Mouse (Mus musculus) fat pad, adult 2 months (tissue): ENCODE data around the gene Aftph.

Experiments used
- DNase-seq: peaks from one replicate; pipeline ENCODE4 v3.0.0-alpha.2; 2011; ENCODE audit warnings: low read depth, low spot score; ENCODE audit errors: extremely low read depth

Aftph gene

GRCm38 (mm10) chr11:20729403-20729802 lies 12.0 kb downstream of the Aftph start:
- no peak for DNase-seq

GRCm38 (mm10) chr11:20728044-20728443 lies 13.3 kb downstream of the Aftph start:
- DNase-seq = no peak

GRCm38 (mm10) chr11:20723572-20723971 lies 17.8 kb downstream of the Aftph start:
- DNase-seq = no peak

GRCm38 (mm10) chr11:20712068-20712671 lies 29.2 kb downstream of the Aftph start:
- DNase-seq = no peak

GRCm38 (mm10) chr11:20691000-20691399 lies 50.4 kb downstream of the Aftph start:
- DNase-seq = no peak

- no peak for DNase-seq
Measured at GRCm38 (mm10) chr11:20681679-20682078, 59.7 kb downstream of the Aftph start.

GRCm38 (mm10) chr11:20680781-20681180 lies 60.6 kb downstream of the Aftph start:
- DNase-seq = no peak

GRCm38 (mm10) chr11:20679396-20679795 lies 62.0 kb downstream of the Aftph start:
- no peak for DNase-seq

- DNase-seq = no peak
Measured at GRCm38 (mm10) chr11:20672513-20672912, 68.9 kb downstream of the Aftph start.

- DNase-seq = no peak
Measured at GRCm38 (mm10) chr11:20671789-20672392, 69.5 kb downstream of the Aftph start.

GRCm38 (mm10) chr11:20664878-20665277 lies 76.5 kb downstream of the Aftph start:
- DNase-seq = no peak

- DNase-seq = no peak
Measured at GRCm38 (mm10) chr11:20663580-20664198, 77.7 kb downstream of the Aftph start.

GRCm38 (mm10) chr11:20662811-20663210 lies 78.6 kb downstream of the Aftph start:
- no peak for DNase-seq

- DNase-seq = no peak
Measured at GRCm38 (mm10) chr11:20661652-20662051, 79.7 kb downstream of the Aftph start.

GRCm38 (mm10) chr11:20660111-20661097 lies 81.0 kb downstream of the Aftph start:
- DNase-seq = no peak

GRCm38 (mm10) chr11:20659094-20659493 lies 82.3 kb downstream of the Aftph start:
- no peak for DNase-seq

- DNase-seq = no peak
Measured at GRCm38 (mm10) chr11:20656711-20657057, 84.7 kb downstream of the Aftph start.

GRCm38 (mm10) chr11:20655795-20656710 lies 85.3 kb downstream of the Aftph start:
- DNase-seq = no peak

GRCm38 (mm10) chr11:20651166-20651565 lies 90.2 kb downstream of the Aftph start:
- DNase-seq = no peak

- DNase-seq = no peak
Measured at GRCm38 (mm10) chr11:20650006-20650639, 91.3 kb downstream of the Aftph start.
